8 mouse cellular contexts compared by ENCODE assay signal in genomic region chr17:23192453-23193379, GRCm38 (mm10). TPM values are rescaled to one million over a fixed set of nuclear protein-coding genes. Genes with fewer than 3 reads are reported as not detected.
A peak's percentile ranks its signal among the peaks of the same experiment; 100 is the strongest.
DNase-seq lines count a peak whose midpoint lies in the region; ATAC-seq and TF ChIP-seq lines count a peak whose summit lies in the region.

TSS of gene Zfp40 (minus strand) at chr17:23193252.

- peak; percentile 100 for ATAC-seq in heart, embryonic 11.5 days (replicated peaks; ENCODE audit: insufficient number of reproducible peaks, low FRiP score, low TSS enrichment)
- ATAC-seq in kidney, embryonic 16.5 days (ENCODE audit: low FRiP score, low TSS enrichment): peak; percentile 100

- WGBS in heart, embryonic 11.5 days (ENCODE audit: insufficient replicate concordance): 5% methylated on average over 27 of the region's 27 CpGs
- 4% methylated on average over 27 of the region's 27 CpGs for WGBS in kidney, embryonic 16.5 days
- WGBS in liver, adult 2 months: 4% methylated on average over 27 of the region's 27 CpGs

- no peaks in the 10 kb centered on the region for H3K9me3 ChIP-seq in erythroblast, embryonic 14.5 days (ENCODE audit: control insufficient read depth, low read length)
- no peaks in the 10 kb centered on the region for H3K9me3 ChIP-seq in heart, embryonic 11.5 days (replicated peaks; ENCODE audit: control insufficient read depth, low read length)
- no peaks in the 10 kb centered on the region for H3K9me3 ChIP-seq in kidney, embryonic 16.5 days (ENCODE audit: low read length)

- H3K4me3 ChIP-seq in C2C12 (ENCODE audit: insufficient read depth, poor library complexity, severe bottlenecking) (peak within 1 kb of the TSS; percentile 50), myocyte (peak within 1 kb of the TSS; percentile 48)
- peak within 1 kb of the TSS; percentile 72 for H3K4me3 ChIP-seq in erythroblast, embryonic 14.5 days (replicated peaks)
- peak within 1 kb of the TSS; percentile 75 for H3K4me3 ChIP-seq in heart, embryonic 11.5 days (ENCODE audit: low read depth, low read length)
- H3K4me3 ChIP-seq in kidney, embryonic 16.5 days (ENCODE audit: low read length): peak within 1 kb of the TSS; percentile 81
- H3K4me3 ChIP-seq in liver, adult 2 months (ENCODE audit: insufficient read depth, low read depth, low read length): peak within 1 kb of the TSS; percentile 60

- H3K4me2 ChIP-seq in heart, embryonic 11.5 days: peak within 1 kb of the TSS; percentile 74
- peak within 1 kb of the TSS; percentile 77 for H3K4me2 ChIP-seq in kidney, embryonic 16.5 days (replicated peaks; ENCODE audit: low read depth, low read length)
- H3K4me2 ChIP-seq in myocyte (ENCODE audit: low read depth): peak within 1 kb of the TSS; percentile 91

- H3ac ChIP-seq in C2C12 (ENCODE audit: control insufficient read depth, insufficient read length, low read depth): peak within 1 kb of the TSS; percentile 83
- peak within 1 kb of the TSS; percentile 16 for H3ac ChIP-seq in myocyte (ENCODE audit: control insufficient read depth, insufficient read length)

- peak; percentile 97 for DNase-seq in brain, embryonic 14.5 days (ENCODE audit: low read depth)
- DNase-seq in liver, adult 2 months (ENCODE audit: extremely low read depth, low read depth, low spot score): peak; percentile 84
- peak; percentile 92 for DNase-seq in splenic B cell, adult 2 months (ENCODE audit: low read depth, low spot score)

- H3K27me3 ChIP-seq in C2C12 (ENCODE audit: control insufficient read depth, insufficient read depth, insufficient read length): no peaks in the 10 kb centered on the region
- peaks cover 6% of the 10 kb centered on the region for H3K27me3 ChIP-seq in erythroblast, embryonic 14.5 days (ENCODE audit: control insufficient read depth)
- H3K27me3 ChIP-seq in heart, embryonic 11.5 days (ENCODE audit: control insufficient read depth, insufficient read depth, low read length): no peaks in the 10 kb centered on the region
- no peaks in the 10 kb centered on the region for H3K27me3 ChIP-seq in kidney, embryonic 16.5 days (ENCODE audit: insufficient read depth, low read length)
- no peaks in the 10 kb centered on the region for H3K27me3 ChIP-seq in liver, adult 2 months (ENCODE audit: control insufficient read depth, insufficient read depth, low read length)
- H3K27me3 ChIP-seq in myocyte (ENCODE audit: control insufficient read depth, insufficient read depth, insufficient read length): no peaks in the 10 kb centered on the region
- no peaks in the 10 kb centered on the region; the same call in 1 of the 2 replicates for H3K27me3 ChIP-seq in splenic B cell, adult 2 months (ENCODE audit: control insufficient read depth, insufficient read depth, low read length, poor library complexity, severe bottlenecking)

- H3K9ac ChIP-seq in heart, embryonic 11.5 days (ENCODE audit: low read depth, low read length): peak within 1 kb of the TSS; percentile 82
- peak within 1 kb of the TSS; percentile 84 for H3K9ac ChIP-seq in kidney, embryonic 16.5 days (replicated peaks; ENCODE audit: low read length)
- H3K9ac ChIP-seq in liver, adult 2 months (ENCODE audit: low read depth, low read length): peak within 1 kb of the TSS; percentile 47

- H3K4me1 ChIP-seq in erythroblast, embryonic 14.5 days (ENCODE audit: control insufficient read depth): peaks cover 13% of the 10 kb centered on the region
- no peaks in the 10 kb centered on the region for H3K4me1 ChIP-seq in heart, embryonic 11.5 days (ENCODE audit: control insufficient read depth, insufficient read depth, low read length)
- H3K4me1 ChIP-seq in kidney, embryonic 16.5 days (ENCODE audit: insufficient read depth, low read length): peaks cover 7% of the 10 kb centered on the region
- peaks cover 5% of the 10 kb centered on the region; the same call in 1 of the 2 replicates for H3K4me1 ChIP-seq in liver, adult 2 months (ENCODE audit: control insufficient read depth, insufficient read depth, low read length)

- H3K79me2 ChIP-seq in C2C12 (ENCODE audit: control insufficient read depth, insufficient read depth): no peaks in the 10 kb centered on the region
- H3K79me2 ChIP-seq in liver, adult 2 months (ENCODE audit: control insufficient read depth, insufficient read depth, low read length): no peaks in the 10 kb centered on the region; the same call in 1 of the 2 replicates
- no peaks in the 10 kb centered on the region for H3K79me2 ChIP-seq in myocyte (ENCODE audit: control insufficient read depth, insufficient read depth)

- TF ChIP-seq CTCF in C2C12 (IDR thresholded peaks at IDR 0.05; ENCODE audit: control insufficient read depth, insufficient read depth, insufficient read length): no peak
- TF ChIP-seq CTCF in brain, embryonic 14.5 days (IDR thresholded peaks at IDR 0.05; ENCODE audit: borderline replicate concordance, extremely low read depth, insufficient read depth, insufficient read length): no peak
- TF ChIP-seq CTCF in liver, adult 2 months (IDR thresholded peaks at IDR 0.05; ENCODE audit: low read depth, low read length): no peak

- H3K27ac ChIP-seq in heart, embryonic 11.5 days (ENCODE audit: low read depth, low read length): peak within 1 kb of the TSS; percentile 76
- H3K27ac ChIP-seq in kidney, embryonic 16.5 days (ENCODE audit: low read length): peak within 1 kb of the TSS; percentile 90
- peak within 1 kb of the TSS; percentile 18 for H3K27ac ChIP-seq in liver, adult 2 months (replicated peaks; ENCODE audit: insufficient read depth, low read depth, low read length)

- H3K79me3 ChIP-seq in C2C12 (ENCODE audit: low read depth): no peaks in the 10 kb centered on the region

- peak; percentile 51; the same call in 1 of the 2 replicates for TF ChIP-seq POLR2A in brain, embryonic 14.5 days (IDR thresholded peaks at IDR 0.05; ENCODE audit: borderline replicate concordance, extremely low read depth, insufficient read depth, insufficient read length, poor library complexity, severe bottlenecking)
- no peak; the same call in 1 of the 2 replicates for TF ChIP-seq POLR2A in liver, adult 2 months (IDR thresholded peaks at IDR 0.05; ENCODE audit: extremely low read depth, insufficient read depth, low read length)
- TF ChIP-seq POLR2A in myocyte (IDR thresholded peaks at IDR 0.05; ENCODE audit: insufficient read length, low read depth): peak; percentile 50

- H3K36me3 ChIP-seq in C2C12 (ENCODE audit: control insufficient read depth, insufficient read depth) (no peaks in the 10 kb centered on the region), myocyte (ENCODE audit: control insufficient read depth, insufficient read depth) (peaks cover 2% of the 10 kb centered on the region)
- H3K36me3 ChIP-seq in erythroblast, embryonic 14.5 days (ENCODE audit: control insufficient read depth): no peaks in the 10 kb centered on the region
- H3K36me3 ChIP-seq in heart, embryonic 11.5 days (ENCODE audit: control insufficient read depth, insufficient read depth, low read length): no peaks in the 10 kb centered on the region; the same call in 1 of the 2 replicates
- H3K36me3 ChIP-seq in kidney, embryonic 16.5 days (ENCODE audit: insufficient read depth, low read length): peaks cover 3% of the 10 kb centered on the region; the same call in 1 of the 2 replicates
- peaks cover 3% of the 10 kb centered on the region for H3K36me3 ChIP-seq in liver, adult 2 months (ENCODE audit: control insufficient read depth, insufficient read depth, low read length)
- no peaks in the 10 kb centered on the region for H3K36me3 ChIP-seq in splenic B cell, adult 2 months (ENCODE audit: control insufficient read depth, insufficient read depth, low read length, poor library complexity, severe bottlenecking)

TF ChIP-seq in C2C12, 6 proteins besides CTCF, POLR2A, EP300 and RAD21:
- no peak for TF ChIP-seq MYOD1 (IDR thresholded peaks at IDR 0.05; ENCODE audit: control insufficient read depth, insufficient read length, low read depth)
- no peak for TF ChIP-seq MAX (IDR thresholded peaks at IDR 0.05)
- no peak for TF ChIP-seq CEBPB (IDR thresholded peaks at IDR 0.05; ENCODE audit: low read depth)
- no peak for TF ChIP-seq USF1 (IDR thresholded peaks at IDR 0.05; ENCODE audit: low read depth)
- TF ChIP-seq MYOG (IDR thresholded peaks at IDR 0.05; ENCODE audit: control insufficient read depth, extremely low read depth, insufficient read length): no peak
- TF ChIP-seq FOSL1 (IDR thresholded peaks at IDR 0.05; ENCODE audit: insufficient read depth, low read length, poor library complexity, severe bottlenecking): no peak
TF ChIP-seq in C2C12: peak in this region for 0.

TF ChIP-seq in myocyte, 11 proteins besides CTCF, POLR2A, EP300 and RAD21:
- peak in 1 of 3 experiments; percentile 12 for TF ChIP-seq MYOG (IDR thresholded peaks at IDR 0.05; ENCODE audit: control insufficient read depth in 1 of 3, insufficient read depth in 1 of 3, insufficient read length in 2 of 3, low read depth in 2 of 3)
- TF ChIP-seq CEBPB (IDR thresholded peaks at IDR 0.05; ENCODE audit: insufficient read depth, poor library complexity, severe bottlenecking): no peak

RNA-seq across cellular contexts. Expression of gene Zfp40, which starts in this region (rescaled TPM):
- polyA plus RNA-seq in C2C12 (2012; fragmentation: generic; extraction: Trizol) (0.69 TPM), myocyte (2012; fragmentation: generic; extraction: Trizol) (0.82 TPM)
- polyA plus RNA-seq in brain, embryonic 14.5 days (2012; rRNA removed): 17.1 and 18.0 TPM in 2 replicates
- 0.01 and 0.02 TPM in 2 replicates for polyA plus RNA-seq in erythroblast, embryonic 14.5 days (2012)
- 8.4 and 10.9 TPM in 2 replicates for polyA plus RNA-seq in heart, embryonic 11.5 days (2014; fragmentation: Nextera tagmentation; extraction: Ambion mirVana)
- 11.1 and 11.7 TPM in 2 replicates for polyA plus RNA-seq in kidney, embryonic 16.5 days (2015; fragmentation: Nextera tagmentation; extraction: Ambion mirVana)
- total RNA-seq in liver, adult 2 months (2014; rRNA removed): 1.5 and 2.8 TPM in 2 replicates
- 0.18 and 0.25 TPM in 2 replicates for polyA plus RNA-seq in liver, adult 2 months (2012; rRNA removed)

Comparison
In these comparisons a context has a peak if more than half of its experiments do, and no peak if none do; other contexts are left out.
1. Peak in every context shown above with its lines: DNase-seq, ATAC-seq, H3K4me3 ChIP-seq and H3K27ac ChIP-seq.
2. H3K27ac ChIP-seq: peak in every context shown above with its lines; median percentile 90 in kidney, embryonic 16.5 days; 76 in heart, embryonic 11.5 days; 18 in liver, adult 2 months.